Mouse (Mus musculus): ENCODE measurements around the gene Cers2. TPM values are rescaled to one million over a fixed set of nuclear protein-coding genes. Genes with fewer than 3 reads are reported as not detected.

Gene Cers2
- polyA plus RNA-seq, 1 experiment from 2014 or later = 75.0 TPM

- 0 out of 2 replicates have a peak, but pooled peaks cover 3% of the 10 kb centered on the region for H3K4me1 ChIP-seq (ENCODE audit: control insufficient read depth, insufficient read depth, low read length)
- no peaks in the 10 kb centered on the region for H3K36me3 ChIP-seq (ENCODE audit: control insufficient read depth, insufficient read depth, low read length)
- no peak overlapping the region for H3K4me2 ChIP-seq (ENCODE audit: low read depth, low read length)
- no peaks in the 10 kb centered on the region for H3K9me3 ChIP-seq (ENCODE audit: control insufficient read depth, low read length)
- no peaks in the 10 kb centered on the region for H3K27me3 ChIP-seq (ENCODE audit: control insufficient read depth, insufficient read depth, low read length)
- no peak overlapping the region for H3K27ac ChIP-seq (ENCODE audit: low read depth, low read length)
- no peak for ATAC-seq (ENCODE audit: low read depth)
- H3K9ac ChIP-seq (replicated peaks; ENCODE audit: low read depth, low read length) = no peak overlapping the region
- no peak overlapping the region for H3K4me3 ChIP-seq (ENCODE audit: low read depth, low read length)
- WGBS = 91% methylated on average over 1 of the region's 1 CpGs
Observed at GRCm38 (mm10) chr3:95277149-95277551, 37.4 kb upstream of the Cers2 start.

GRCm38 (mm10) chr3:95280747-95281146, 33.8 kb upstream of the Cers2 start:
- Histone ChIP-seq H3K27me3 (ENCODE audit: control insufficient read depth, insufficient read depth, low read length) (no peaks in the 10 kb centered on the region), H3K36me3 (ENCODE audit: control insufficient read depth, insufficient read depth, low read length) (no peaks in the 10 kb centered on the region), H3K4me3 (ENCODE audit: low read depth, low read length) (peak overlapping the region; percentile 57), H3K9ac (replicated peaks; ENCODE audit: low read depth, low read length) (peak overlapping the region; percentile 88), H3K4me2 (ENCODE audit: low read depth, low read length) (peak overlapping the region; percentile 57), H3K27ac (ENCODE audit: low read depth, low read length) (peak overlapping the region; percentile 85), H3K4me1 (ENCODE audit: control insufficient read depth, insufficient read depth, low read length) (peaks cover 21% of the 10 kb centered on the region), H3K9me3 (ENCODE audit: control insufficient read depth, low read length) (no peaks in the 10 kb centered on the region)
- ATAC-seq (ENCODE audit: low read depth) = no peak
- WGBS = 36% methylated on average over 8 of the region's 8 CpGs

- Histone ChIP-seq H3K9me3 (ENCODE audit: control insufficient read depth, low read length) (no peaks in the 10 kb centered on the region), H3K27ac (ENCODE audit: low read depth, low read length) (peak within 1 kb of the TSS; percentile 88), H3K4me2 (ENCODE audit: low read depth, low read length) (peak within 1 kb of the TSS; percentile 57), H3K4me3 (ENCODE audit: low read depth, low read length) (peak within 1 kb of the TSS; percentile 57), H3K4me1 (ENCODE audit: control insufficient read depth, insufficient read depth, low read length) (peaks cover 21% of the 10 kb centered on the region), H3K27me3 (ENCODE audit: control insufficient read depth, insufficient read depth, low read length) (no peaks in the 10 kb centered on the region), H3K36me3 (ENCODE audit: control insufficient read depth, insufficient read depth, low read length) (no peaks in the 10 kb centered on the region), H3K9ac (replicated peaks; ENCODE audit: low read depth, low read length) (peak within 1 kb of the TSS; percentile 88)
- WGBS = under 1% methylated on average over 53 of the region's 53 CpGs
- ATAC-seq (ENCODE audit: low read depth) = peak; percentile 90
Observed at GRCm38 (mm10) chr3:95281216-95282126, 33.1 kb upstream of the Cers2 start, which contains the start of the genes Mindy1 and Prune1. Gene Mindy1, plus strand, starts transcription at chr3:95281345. Gene Prune1, minus strand, starts transcription at chr3:95282076.

GRCm38 (mm10) chr3:95282381-95282864, 32.2 kb upstream of the Cers2 start:
- Histone ChIP-seq H3K27ac (ENCODE audit: low read depth, low read length) (peak overlapping the region; percentile 88), H3K9ac (replicated peaks; ENCODE audit: low read depth, low read length) (peak overlapping the region; percentile 79), H3K36me3 (ENCODE audit: control insufficient read depth, insufficient read depth, low read length) (no peaks in the 10 kb centered on the region; the same call in 1 of the 2 replicates), H3K27me3 (ENCODE audit: control insufficient read depth, insufficient read depth, low read length) (no peaks in the 10 kb centered on the region), H3K4me1 (ENCODE audit: control insufficient read depth, insufficient read depth, low read length) (peaks cover 21% of the 10 kb centered on the region), H3K4me3 (ENCODE audit: low read depth, low read length) (peak overlapping the region; percentile 57), H3K9me3 (ENCODE audit: control insufficient read depth, low read length) (no peaks in the 10 kb centered on the region), H3K4me2 (ENCODE audit: low read depth, low read length) (peak overlapping the region; percentile 57)
- WGBS = 0% methylated on average over 11 of the region's 11 CpGs
- no peak for ATAC-seq (ENCODE audit: low read depth)

GRCm38 (mm10) chr3:95282865-95283588, 31.6 kb upstream of the Cers2 start:
- WGBS = 1% methylated on average over 51 of the region's 51 CpGs
- Histone ChIP-seq H3K4me1 (ENCODE audit: control insufficient read depth, insufficient read depth, low read length) (peaks cover 21% of the 10 kb centered on the region), H3K4me3 (ENCODE audit: low read depth, low read length) (peak overlapping the region; percentile 57), H3K27me3 (ENCODE audit: control insufficient read depth, insufficient read depth, low read length) (no peaks in the 10 kb centered on the region), H3K36me3 (ENCODE audit: control insufficient read depth, insufficient read depth, low read length) (peaks cover 6% of the 10 kb centered on the region; the same call in 1 of the 2 replicates), H3K9ac (replicated peaks; ENCODE audit: low read depth, low read length) (peak overlapping the region; percentile 79), H3K9me3 (ENCODE audit: control insufficient read depth, low read length) (no peaks in the 10 kb centered on the region), H3K27ac (ENCODE audit: low read depth, low read length) (peak overlapping the region; percentile 88), H3K4me2 (ENCODE audit: low read depth, low read length) (peak overlapping the region; percentile 57)
- ATAC-seq (ENCODE audit: low read depth) = peak; percentile 65

GRCm38 (mm10) chr3:95283589-95283941, 31.0 kb upstream of the Cers2 start:
- Histone ChIP-seq H3K4me1 (ENCODE audit: control insufficient read depth, insufficient read depth, low read length) (peaks cover 21% of the 10 kb centered on the region), H3K9me3 (ENCODE audit: control insufficient read depth, low read length) (no peaks in the 10 kb centered on the region), H3K36me3 (ENCODE audit: control insufficient read depth, insufficient read depth, low read length) (peaks cover 11% of the 10 kb centered on the region; the same call in 1 of the 2 replicates), H3K4me2 (ENCODE audit: low read depth, low read length) (peak overlapping the region; percentile 57), H3K27ac (ENCODE audit: low read depth, low read length) (peak overlapping the region; percentile 88), H3K27me3 (ENCODE audit: control insufficient read depth, insufficient read depth, low read length) (no peaks in the 10 kb centered on the region), H3K4me3 (ENCODE audit: low read depth, low read length) (peak overlapping the region; percentile 57), H3K9ac (replicated peaks; ENCODE audit: low read depth, low read length) (peak overlapping the region; percentile 79)
- 0% methylated on average over 7 of the region's 7 CpGs for WGBS
- ATAC-seq (ENCODE audit: low read depth) = no peak

GRCm38 (mm10) chr3:95284062-95284461, 30.5 kb upstream of the Cers2 start:
- 19% methylated on average over 1 of the region's 1 CpGs for WGBS
- peaks cover 21% of the 10 kb centered on the region for H3K4me1 ChIP-seq (ENCODE audit: control insufficient read depth, insufficient read depth, low read length)
- no peaks in the 10 kb centered on the region for H3K27me3 ChIP-seq (ENCODE audit: control insufficient read depth, insufficient read depth, low read length)
- no peak overlapping the region for H3K27ac ChIP-seq (ENCODE audit: low read depth, low read length)
- H3K36me3 ChIP-seq (ENCODE audit: control insufficient read depth, insufficient read depth, low read length) = peaks cover 11% of the 10 kb centered on the region; the same call in 1 of the 2 replicates
- no peak for ATAC-seq (ENCODE audit: low read depth)
- no peaks in the 10 kb centered on the region for H3K9me3 ChIP-seq (ENCODE audit: control insufficient read depth, low read length)
- peak overlapping the region; percentile 79 for H3K9ac ChIP-seq (replicated peaks; ENCODE audit: low read depth, low read length)
- H3K4me3 ChIP-seq (ENCODE audit: low read depth, low read length) = peak overlapping the region; percentile 57
- peak overlapping the region; percentile 57 for H3K4me2 ChIP-seq (ENCODE audit: low read depth, low read length)

GRCm38 (mm10) chr3:95284501-95285281, 29.9 kb upstream of the Cers2 start:
- H3K27me3 ChIP-seq (ENCODE audit: control insufficient read depth, insufficient read depth, low read length) = no peaks in the 10 kb centered on the region
- peaks cover 11% of the 10 kb centered on the region; the same call in 1 of the 2 replicates for H3K36me3 ChIP-seq (ENCODE audit: control insufficient read depth, insufficient read depth, low read length)
- H3K4me2 ChIP-seq (ENCODE audit: low read depth, low read length) = peak overlapping the region; percentile 57; the same call in 1 of the 2 replicates
- H3K4me1 ChIP-seq (ENCODE audit: control insufficient read depth, insufficient read depth, low read length) = peaks cover 21% of the 10 kb centered on the region
- ATAC-seq (ENCODE audit: low read depth) = no peak
- H3K9ac ChIP-seq (replicated peaks; ENCODE audit: low read depth, low read length) = no peak overlapping the region
- H3K27ac ChIP-seq (ENCODE audit: low read depth, low read length) = no peak overlapping the region
- WGBS = 89% methylated on average over 12 of the region's 12 CpGs
- no peak overlapping the region for H3K4me3 ChIP-seq (ENCODE audit: low read depth, low read length)
- H3K9me3 ChIP-seq (ENCODE audit: control insufficient read depth, low read length) = no peaks in the 10 kb centered on the region
